11 mouse cellular contexts compared by ENCODE assay signal in genomic region chr7:74363440-74363839, GRCm38 (mm10).
DNase-seq lines count a peak whose midpoint lies in the region; ATAC-seq and TF ChIP-seq lines count a peak whose summit lies in the region.
"Had no signal": no experiment of that assay in that cellular context is flagged by ENCODE, and none has a peak within 500 bp of the region (broad histone marks: within the 10 kb centered on the region; RNA-seq: fewer than 3 reads in every experiment).

No protein-coding gene starts in this region.

- no peak; the same call in 1 of the 2 replicates for TF ChIP-seq RAD21 in CH12.LX (IDR thresholded peaks at IDR 0.05; ENCODE audit: low read depth, low read length)

- H3K36me3 ChIP-seq in CH12.LX (replicated peaks in 1 of 2; ENCODE audit: control insufficient read depth in 1 of 2, insufficient read depth in 1 of 2, low read length in 1 of 2) = no peaks in the 10 kb centered on the region
- H3K36me3 ChIP-seq in hindbrain, postnatal 0 days (ENCODE audit: insufficient read depth, low read length) = no peaks in the 10 kb centered on the region
- no peaks in the 10 kb centered on the region for H3K36me3 ChIP-seq in midbrain, embryonic 10.5 days
- H3K36me3 ChIP-seq: embryonic facial prominence, embryonic 15.5 days; lung, embryonic 15.5 days had no signal

- H3K4me1 ChIP-seq in CH12.LX (ENCODE audit: control insufficient read depth in 1 of 2, insufficient read depth in 2 of 2) = no peaks in the 10 kb centered on the region
- no peaks in the 10 kb centered on the region for H3K4me1 ChIP-seq in hindbrain, postnatal 0 days (ENCODE audit: insufficient read depth, low read length)
- H3K4me1 ChIP-seq in midbrain, embryonic 10.5 days = peaks cover 54% of the 10 kb centered on the region

- no peak overlapping the region for H3K4me3 ChIP-seq in CH12.LX (replicated peaks in 1 of 3; ENCODE audit: low read depth in 2 of 3, low read length in 2 of 3, poor library complexity in 1 of 3)
- no peak overlapping the region for H3K4me3 ChIP-seq in hindbrain, postnatal 0 days (ENCODE audit: low read length)
- no peak overlapping the region for H3K4me3 ChIP-seq in midbrain, embryonic 10.5 days
- H3K4me3 ChIP-seq: embryonic facial prominence, embryonic 15.5 days; lung, embryonic 15.5 days had no signal

- peak; percentile 36 to 40; a peak in 3 of 4 replicates for TF ChIP-seq CTCF in CH12.LX (conservative IDR thresholded peaks at IDR 0.05 in 1 of 2, IDR thresholded peaks at IDR 0.05 in 1 of 2; ENCODE audit: low read depth in 2 of 2, low read length in 2 of 2)
- peak; percentile 67 for TF ChIP-seq CTCF in hindbrain, postnatal 0 days (IDR thresholded peaks at IDR 0.05; ENCODE audit: low read depth)

- H3K4me2 ChIP-seq in CH12.LX (ENCODE audit: insufficient read depth, low read depth, poor library complexity, severe bottlenecking) = no peak overlapping the region
- no peak overlapping the region for H3K4me2 ChIP-seq in hindbrain, postnatal 0 days (ENCODE audit: low read depth, low read length)
- H3K4me2 ChIP-seq: embryonic facial prominence, embryonic 15.5 days; heart, embryonic 11.5 days; lung, embryonic 15.5 days had no signal

- dilution Hi-C loops in CH12.LX (cut with MboI; ENCODE audit: extremely low pct_ligation_motif_present, extremely low pct_unique_long_range_greater_than_20kb, low sequenced_read_pairs) = no loop called here

- WGBS in hindbrain, postnatal 0 days = 89% methylated on average over 2 of the region's 2 CpGs
- 77% methylated on average over 2 of the region's 2 CpGs for WGBS in midbrain, embryonic 10.5 days

- TF ChIP-seq POLR2A in CH12.LX (IDR thresholded peaks at IDR 0.05; ENCODE audit: low read depth, low read length) = no peak

- TF ChIP-seq EP300 in CH12.LX (IDR thresholded peaks at IDR 0.05; ENCODE audit: low read length) = no peak

- H3K79me2 ChIP-seq in CH12.LX (replicated peaks; ENCODE audit: control insufficient read depth, extremely low read depth, insufficient read depth, poor library complexity, severe bottlenecking) = no peaks in the 10 kb centered on the region

- no peak overlapping the region for H3K27ac ChIP-seq in CH12.LX (ENCODE audit: insufficient read depth, low read depth)
- H3K27ac ChIP-seq in hindbrain, postnatal 0 days = no peak overlapping the region
- no peak overlapping the region for H3K27ac ChIP-seq in midbrain, embryonic 10.5 days (replicated peaks)
- H3K27ac ChIP-seq: embryonic facial prominence, embryonic 15.5 days; lung, embryonic 15.5 days had no signal

- H3K27me3 ChIP-seq in CH12.LX (replicated peaks) = peaks cover 20% of the 10 kb centered on the region
- no peaks in the 10 kb centered on the region for H3K27me3 ChIP-seq in hindbrain, postnatal 0 days (ENCODE audit: insufficient read depth, low read length)
- no peaks in the 10 kb centered on the region for H3K27me3 ChIP-seq in midbrain, embryonic 10.5 days (ENCODE audit: low read depth, poor library complexity, severe bottlenecking)
- H3K27me3 ChIP-seq: embryonic facial prominence, embryonic 15.5 days; lung, embryonic 15.5 days had no signal

- no peak for ATAC-seq in hindbrain, postnatal 0 days
- ATAC-seq in erythroblast, adult 5-6 weeks (replicated peaks; ENCODE audit: low FRiP score, poor library complexity, severe bottlenecking) = no peak

- peak; percentile 44 for DNase-seq in kidney, postnatal 10 days
- DNase-seq in kidney, postnatal 14 days = no peak
- DNase-seq in CH12.LX (ENCODE audit: extremely low read depth) (no peak), MN1 (ENCODE audit: low spot score) (peak; percentile 27)
- DNase-seq in hindbrain, postnatal 0 days (ENCODE audit: low spot score) = peak; percentile 71
- DNase-seq in midbrain, embryonic 10.5 days (ENCODE audit: low spot score) = no peak
- DNase-seq: adrenal gland, adult 8-10 months had no signal

- in situ Hi-C loops in CH12.LX (cut with MboI; ENCODE audit: low pct_ligation_motif_present, low pct_unique_long_range_greater_than_20kb, low sequenced_read_pairs) = no loop called here

- no peaks in the 10 kb centered on the region for H3K9me3 ChIP-seq in CH12.LX (replicated peaks; ENCODE audit: low read length)
- H3K9me3 ChIP-seq in hindbrain, postnatal 0 days (ENCODE audit: low read length) = no peaks in the 10 kb centered on the region
- no peaks in the 10 kb centered on the region for H3K9me3 ChIP-seq in midbrain, embryonic 10.5 days (replicated peaks)
- H3K9me3 ChIP-seq: embryonic facial prominence, embryonic 15.5 days; lung, embryonic 15.5 days had no signal

- no peak overlapping the region for H3K9ac ChIP-seq in CH12.LX (ENCODE audit: insufficient read depth, low read depth)
- H3K9ac ChIP-seq in hindbrain, postnatal 0 days (replicated peaks; ENCODE audit: low read length) = no peak overlapping the region
- H3K9ac ChIP-seq: embryonic facial prominence, embryonic 15.5 days; lung, embryonic 15.5 days had no signal

TF ChIP-seq in CH12.LX, 34 proteins besides CTCF, POLR2A, EP300 and RAD21:
- TF ChIP-seq GABPA (IDR thresholded peaks at IDR 0.05; ENCODE audit: insufficient replicate concordance, low read depth, low read length) (no peak), MAX (IDR thresholded peaks at IDR 0.05; ENCODE audit: low read length) (no peak), ZMIZ1 (IDR thresholded peaks at IDR 0.05; ENCODE audit: low read depth, low read length) (no peak), MAZ (IDR thresholded peaks at IDR 0.05; ENCODE audit: low read depth, low read length) (no peak), E2F4 (IDR thresholded peaks at IDR 0.05; ENCODE audit: insufficient replicate concordance, low read depth, low read length) (no peak), CHD1 (IDR thresholded peaks at IDR 0.05; ENCODE audit: low read depth, low read length) (no peak), PAX5 (IDR thresholded peaks at IDR 0.05; ENCODE audit: low read length) (no peak), ETS1 (conservative IDR thresholded peaks at IDR 0.05; ENCODE audit: low read depth, low read length) (no peak), POLR2AphosphoS2 (IDR thresholded peaks at IDR 0.05; ENCODE audit: low read depth, low read length) (no peak), IRF4 (IDR thresholded peaks at IDR 0.05; ENCODE audit: low read depth, low read length) (no peak), NRF1 (IDR thresholded peaks at IDR 0.05; ENCODE audit: low read depth, low read length) (no peak), SMC3 (IDR thresholded peaks at IDR 0.05; ENCODE audit: low read depth, low read length) (no peak), USF1 (IDR thresholded peaks at IDR 0.05; ENCODE audit: low read depth, low read length) (no peak), MAFK (IDR thresholded peaks at IDR 0.05; ENCODE audit: insufficient replicate concordance, low read length) (no peak), ZNF384 (IDR thresholded peaks at IDR 0.05; ENCODE audit: low read depth, low read length) (no peak), TBP (conservative IDR thresholded peaks at IDR 0.05; ENCODE audit: low read depth, low read length) (no peak), MXI1 (IDR thresholded peaks at IDR 0.05; ENCODE audit: low read depth, low read length) (no peak)

Comparison
In these comparisons a context has a peak if more than half of its experiments do, and no peak if none do; other contexts are left out.
1. DNase-seq: peak in kidney, postnatal 10 days (single experiment), MN1 (single experiment) and hindbrain, postnatal 0 days (single experiment); none in kidney, postnatal 14 days (single experiment), CH12.LX (single experiment) and midbrain, embryonic 10.5 days (single experiment).